Mouse (Mus musculus) right cerebral cortex, postnatal 4 days (tissue): ENCODE results near the gene Polr2a.
A peak's percentile ranks its signal among the peaks of the same experiment; 100 is the strongest.

ENCODE experiments used
- DNase-seq: peaks from one replicate; pipeline ENCODE4 v3.0.0-alpha.2; 2022

The Polr2a gene

DNA sequence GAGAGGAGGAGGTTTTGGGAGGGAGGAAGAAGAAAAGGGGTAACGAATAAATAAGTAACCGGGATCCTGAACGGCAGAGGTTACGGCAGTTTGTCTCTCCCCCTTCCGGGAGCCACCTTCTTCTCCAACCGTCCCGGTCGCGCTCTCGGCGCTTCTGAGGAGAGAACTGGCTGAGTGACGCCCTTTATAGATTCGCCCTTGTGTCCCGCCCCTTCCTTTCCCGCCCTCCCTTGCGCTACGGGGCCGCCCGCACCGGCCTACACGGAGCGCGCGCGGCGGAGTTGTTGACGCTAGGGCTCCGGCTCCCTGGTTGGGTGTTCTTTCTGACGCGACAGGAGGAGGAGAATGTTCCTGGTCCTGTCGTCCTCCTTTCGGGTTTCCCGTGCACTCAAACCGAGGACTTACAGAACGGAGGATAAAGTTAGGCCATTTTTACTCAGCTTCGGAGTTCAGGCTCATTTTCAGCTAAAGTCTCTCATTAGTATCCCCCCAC, at the start of gene Polr2a:
TSS of gene Polr2a (minus strand) at position 160 of the 493 bp plus-strand sequence.
- DNase-seq, result peak; percentile 96

DNA sequence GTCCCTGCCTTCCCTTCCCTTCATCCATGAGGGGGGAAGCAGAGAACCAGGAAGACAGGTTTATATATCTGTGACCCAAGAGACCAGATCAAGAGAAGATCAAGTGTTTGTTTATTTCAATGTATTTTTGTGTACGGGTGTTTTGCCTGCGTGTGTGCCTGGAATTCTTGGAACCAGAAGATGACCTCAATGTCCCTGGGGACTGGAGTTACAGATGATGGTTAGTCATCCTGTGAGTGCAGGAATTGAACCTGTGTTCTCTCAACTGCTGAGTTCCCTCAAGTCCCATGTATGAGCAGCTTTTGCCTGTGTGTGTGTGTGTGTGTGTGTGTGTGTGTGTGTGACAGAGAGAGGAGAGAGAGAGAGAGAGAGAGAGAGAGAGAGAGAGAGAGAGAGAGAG, 49.2 kb upstream of the Polr2a start:
- DNase-seq, result no peak

- DNase-seq, result no peak
Measured at GRCm38 (mm10) chr11:69806378-69806777, 47.9 kb upstream of the Polr2a start.

- DNase-seq, result no peak
Measured at GRCm38 (mm10) chr11:69804972-69805909, 46.8 kb upstream of the Polr2a start, which contains the start of gene Tmem102. Gene Tmem102, minus strand, starts transcription at chr11:69805624.

GRCm38 (mm10) chr11:69804652-69804940, 46.2 kb upstream of the Polr2a start:
- no peak for DNase-seq

- peak; percentile 62 for DNase-seq
Measured at GRCm38 (mm10) chr11:69803786-69804651, 45.6 kb upstream of the Polr2a start.

DNA sequence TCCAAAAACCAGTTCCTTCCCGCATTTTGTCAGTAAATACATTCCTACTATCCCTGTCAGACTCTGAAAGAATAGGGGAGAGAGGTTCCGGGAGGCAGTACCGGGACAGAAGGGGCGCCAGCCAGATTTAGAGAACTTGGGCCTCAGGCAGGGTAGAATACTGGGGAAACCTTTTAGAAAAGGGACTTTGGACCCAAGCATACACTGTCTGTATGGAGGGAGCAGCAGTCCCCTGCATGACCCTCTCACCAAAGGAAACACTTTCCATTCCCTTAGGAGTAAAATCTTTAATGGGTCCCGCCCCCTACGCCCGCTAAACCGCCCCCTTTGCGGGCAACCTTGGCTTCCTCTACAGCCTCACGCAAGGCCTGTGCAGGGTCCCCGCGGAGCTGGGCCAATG, 44.9 kb upstream of the Polr2a start:
- no peak for DNase-seq

GRCm38 (mm10) chr11:69802648-69803105, 44.2 kb upstream of the Polr2a start:
- DNase-seq, result peak; percentile 81

DNA sequence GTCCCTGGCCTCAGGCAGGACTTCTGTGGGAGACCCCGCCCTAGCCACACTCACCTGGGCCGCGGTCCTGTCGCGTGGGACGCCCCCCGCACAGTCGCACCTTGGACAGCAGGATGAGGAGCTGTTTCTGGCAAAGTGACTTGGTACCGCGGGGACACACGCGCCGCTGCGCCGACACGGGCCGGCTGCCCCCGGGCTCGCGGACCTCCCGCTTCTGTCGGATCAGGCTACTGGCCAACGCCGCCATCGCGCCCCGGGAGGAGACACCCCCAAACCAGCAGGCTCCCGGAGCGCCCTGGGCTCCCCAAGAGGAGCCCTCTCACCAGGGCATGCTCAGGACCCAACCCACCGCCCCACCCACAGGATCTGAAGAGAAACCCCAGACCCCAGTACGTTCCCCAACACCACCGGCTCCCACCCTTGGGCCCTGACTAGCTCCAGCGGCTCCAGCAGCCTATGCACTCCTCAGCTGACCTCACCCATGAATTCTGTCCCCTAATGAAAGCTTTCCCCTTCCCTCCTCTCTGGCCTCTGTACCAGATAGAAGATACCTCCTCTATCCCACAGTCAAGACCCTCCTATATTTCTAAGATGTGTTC, 43.0 kb upstream of the Polr2a start, which contains the start of gene Fgf11:
TSS of gene Fgf11 (minus strand) at position 479 of the 599 bp plus-strand sequence.
- DNase-seq, result no peak

DNA sequence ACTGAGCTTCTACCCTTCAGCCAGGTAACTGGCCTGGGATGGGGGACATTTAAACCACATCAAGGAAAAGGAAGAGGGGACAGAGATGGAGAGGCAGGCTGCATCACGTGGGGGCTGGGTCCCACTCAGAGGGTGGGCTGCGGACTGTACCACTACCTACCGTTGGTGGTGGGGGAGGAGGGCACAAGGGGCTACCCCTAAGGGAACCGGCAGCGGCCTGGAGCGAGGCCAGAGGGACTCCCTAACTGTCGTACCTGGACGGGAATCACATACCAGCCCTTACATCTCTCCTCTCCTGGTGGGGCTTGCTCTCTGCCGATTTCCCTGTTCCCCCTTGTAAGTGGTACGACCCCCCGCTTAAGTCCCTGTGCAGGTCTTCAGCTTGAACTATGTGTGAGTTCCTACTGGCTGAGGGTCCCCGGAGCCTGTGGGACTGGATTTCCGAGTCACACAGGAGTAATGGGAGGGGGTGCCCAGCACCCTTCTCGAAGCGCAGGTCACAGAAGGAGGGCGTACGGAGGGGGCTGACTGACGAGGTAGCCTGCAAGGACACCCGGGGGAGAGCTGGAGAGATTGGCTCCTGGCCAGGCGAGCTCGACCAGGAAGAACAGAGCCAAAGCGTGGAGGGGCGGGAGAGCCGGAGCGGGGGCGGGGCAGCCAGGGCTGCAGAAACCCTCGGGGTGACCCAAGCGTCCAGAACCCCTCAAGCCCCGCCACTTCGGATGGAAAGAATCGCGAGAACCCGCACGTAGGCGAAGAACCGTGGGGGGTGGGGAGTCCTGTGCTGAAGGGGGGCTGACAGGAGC, 42.2 kb upstream of the Polr2a start:
- DNase-seq, result peak; percentile 84

GRCm38 (mm10) chr11:69800138-69800391, 41.6 kb upstream of the Polr2a start:
- peak; percentile 74 for DNase-seq

DNA sequence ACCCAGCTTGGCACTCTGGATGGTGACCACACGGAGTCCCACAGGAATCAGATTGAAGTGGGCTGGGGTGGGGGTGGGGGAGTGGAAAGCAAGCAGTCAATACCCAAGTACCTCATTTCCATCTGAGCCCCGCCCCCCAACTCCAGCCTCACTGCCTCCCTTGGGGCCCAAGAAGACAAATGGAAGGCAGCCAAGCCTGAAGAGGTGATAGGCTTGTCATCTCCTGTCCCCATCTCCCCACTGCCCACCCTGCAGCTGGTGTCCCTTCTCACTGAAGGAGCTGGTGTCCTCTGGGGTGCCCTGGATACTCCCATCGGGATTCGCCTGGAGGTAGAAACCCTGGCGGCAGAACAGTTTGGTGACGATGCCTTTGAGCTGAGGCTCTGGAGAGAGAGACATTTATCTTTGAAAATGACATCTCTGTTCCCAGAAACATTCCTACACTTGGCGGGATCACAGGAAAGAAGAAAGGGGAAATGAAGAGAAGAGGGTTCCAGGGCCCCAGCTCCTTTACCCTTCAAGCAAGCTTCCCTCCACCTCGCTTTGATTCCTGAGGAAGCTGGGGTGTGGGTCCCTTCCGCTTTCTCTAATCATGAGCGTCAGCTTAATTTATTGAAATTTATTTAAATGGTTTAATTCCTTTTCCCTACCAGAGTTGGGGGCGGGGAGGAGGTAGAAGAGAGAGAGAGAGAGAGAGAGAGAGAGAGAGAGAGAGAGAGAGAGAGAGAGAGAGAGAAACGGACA, 41.1 kb upstream of the Polr2a start:
- DNase-seq, result no peak

DNA sequence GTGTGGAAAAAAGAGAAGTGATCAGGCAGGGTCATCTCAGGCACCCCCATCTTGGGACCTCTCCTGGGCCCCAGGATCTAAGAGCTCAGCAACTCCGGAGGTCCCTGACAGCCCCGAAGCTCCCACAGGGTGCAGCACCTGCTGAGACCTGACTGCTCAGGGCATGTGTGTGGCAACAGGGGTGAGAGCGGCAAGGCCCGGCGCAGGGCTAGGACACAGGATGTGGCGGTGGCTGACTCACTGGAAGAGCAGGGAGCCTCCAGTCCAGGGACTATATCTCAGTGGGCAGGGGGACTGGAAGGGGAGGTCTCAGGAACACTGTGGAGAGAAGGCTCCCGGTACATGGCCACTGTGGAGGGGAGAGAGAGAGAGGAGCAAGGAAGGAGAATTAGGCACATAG, 39.5 kb upstream of the Polr2a start:
- no peak for DNase-seq

- DNase-seq, result no peak
Measured at GRCm38 (mm10) chr11:69795983-69796435, 37.6 kb upstream of the Polr2a start.

GRCm38 (mm10) chr11:69795168-69795982, 36.9 kb upstream of the Polr2a start, which contains the start of gene Chrnb1:
Gene Chrnb1, minus strand, starts transcription at chr11:69795943.
- DNase-seq, result peak; percentile 79

- DNase-seq, result no peak
Measured at GRCm38 (mm10) chr11:69793429-69793828, 35.0 kb upstream of the Polr2a start.

- no peak for DNase-seq
Measured at GRCm38 (mm10) chr11:69791420-69791819, 33.0 kb upstream of the Polr2a start.

- no peak for DNase-seq
Measured at GRCm38 (mm10) chr11:69789431-69789830, 31.0 kb upstream of the Polr2a start.

DNA sequence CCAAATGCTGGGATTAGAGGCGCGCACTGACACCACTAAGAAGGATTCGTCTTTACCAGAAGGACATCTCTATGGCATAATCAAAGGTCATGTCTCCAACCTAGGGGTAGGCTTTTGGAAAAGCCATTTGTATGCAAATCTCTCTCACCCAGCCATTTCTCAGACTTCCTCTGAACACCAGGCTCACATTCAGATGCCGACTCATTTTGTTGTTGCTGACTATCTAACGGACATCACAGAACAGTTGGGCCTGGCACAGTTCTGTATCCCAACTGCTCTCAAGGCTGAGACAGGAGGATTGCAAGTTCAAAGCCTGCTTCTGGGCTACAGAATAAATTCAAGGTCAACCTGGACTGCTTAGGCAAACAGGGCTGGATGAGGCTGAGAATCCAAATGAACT, 28.9 kb upstream of the Polr2a start:
- DNase-seq, result no peak

GRCm38 (mm10) chr11:69784793-69785272, 26.4 kb upstream of the Polr2a start:
- no peak for DNase-seq
